Mouse (Mus musculus): ENCODE results near the gene Uchl3. TPM values are rescaled to one million over a fixed set of nuclear protein-coding genes. Genes with fewer than 3 reads are reported as not detected.
A peak's percentile ranks its signal among the peaks of the same experiment; 100 is the strongest.

Gene Uchl3
- polyA plus RNA-seq (2014; fragmentation: Nextera tagmentation; extraction: Ambion mirVana): 182 and 183 TPM in 2 replicates

GRCm38 (mm10) chr14:101653581-101654525 lies at the start of gene Uchl3:
TSS of gene Uchl3 (plus strand) at chr14:101653967.
- peak within 1 kb of the TSS; percentile 60 for H3K27ac ChIP-seq (ENCODE audit: low read depth, low read length)
- WGBS: under 1% methylated on average over 75 of the region's 81 CpGs

GRCm38 (mm10) chr14:101605843-101606242 lies 47.9 kb upstream of the Uchl3 start:
- Histone ChIP-seq H3K4me3 (ENCODE audit: low read depth, low read length) (no peak overlapping the region), H3K4me2 (replicated peaks; ENCODE audit: low read depth, low read length) (no peak overlapping the region), H3K9me3 (ENCODE audit: control insufficient read depth, low read length) (no peaks in the 10 kb centered on the region), H3K4me1 (replicated peaks; ENCODE audit: control insufficient read depth, insufficient read depth, low read length) (no peaks in the 10 kb centered on the region), H3K27ac (ENCODE audit: low read depth, low read length) (no peak overlapping the region), H3K9ac (ENCODE audit: low read depth, low read length) (no peak overlapping the region), H3K36me3 (ENCODE audit: control insufficient read depth, insufficient read depth, low read length) (no peaks in the 10 kb centered on the region), H3K27me3 (ENCODE audit: control insufficient read depth, insufficient read depth, low read length) (no peaks in the 10 kb centered on the region)
- 61% methylated on average over 2 of the region's 2 CpGs for WGBS
- ATAC-seq (ENCODE audit: low FRiP score) (no peak), DNase-seq (ENCODE audit: low spot score) (no peak)

More at GRCm38 (mm10) chr14:101653581-101654525, at the start of gene Uchl3:
- H3K36me3 ChIP-seq (ENCODE audit: control insufficient read depth, insufficient read depth, low read length): no peaks in the 10 kb centered on the region
- no peaks in the 10 kb centered on the region for H3K9me3 ChIP-seq (ENCODE audit: control insufficient read depth, low read length)
- peak within 1 kb of the TSS; percentile 95 for H3K4me3 ChIP-seq (ENCODE audit: low read depth, low read length)
- DNase-seq (ENCODE audit: low spot score) (peak; percentile 100), ATAC-seq (ENCODE audit: low FRiP score) (peak; percentile 94)
- H3K4me1 ChIP-seq (replicated peaks; ENCODE audit: control insufficient read depth, insufficient read depth, low read length): no peaks in the 10 kb centered on the region
- peak within 1 kb of the TSS; percentile 81 for H3K4me2 ChIP-seq (replicated peaks; ENCODE audit: low read depth, low read length)
- no peaks in the 10 kb centered on the region for H3K27me3 ChIP-seq (ENCODE audit: control insufficient read depth, insufficient read depth, low read length)
- peak within 1 kb of the TSS; percentile 84 for H3K9ac ChIP-seq (ENCODE audit: low read depth, low read length)

GRCm38 (mm10) chr14:101607631-101608518 lies 45.9 kb upstream of the Uchl3 start:
- Histone ChIP-seq H3K4me2 (replicated peaks; ENCODE audit: low read depth, low read length) (peak overlapping the region; percentile 90), H3K27me3 (ENCODE audit: control insufficient read depth, insufficient read depth, low read length) (no peaks in the 10 kb centered on the region), H3K27ac (ENCODE audit: low read depth, low read length) (no peak overlapping the region), H3K9me3 (ENCODE audit: control insufficient read depth, low read length) (no peaks in the 10 kb centered on the region), H3K4me1 (replicated peaks; ENCODE audit: control insufficient read depth, insufficient read depth, low read length) (no peaks in the 10 kb centered on the region), H3K36me3 (ENCODE audit: control insufficient read depth, insufficient read depth, low read length) (no peaks in the 10 kb centered on the region), H3K4me3 (ENCODE audit: low read depth, low read length) (peak overlapping the region; percentile 73), H3K9ac (ENCODE audit: low read depth, low read length) (peak overlapping the region; percentile 67)
- DNase-seq (ENCODE audit: low spot score) (peak; percentile 67), ATAC-seq (ENCODE audit: low FRiP score) (peak; percentile 69)
- under 1% methylated on average over 58 of the region's 62 CpGs for WGBS

- H3K4me3 ChIP-seq (ENCODE audit: low read depth, low read length): peak within 1 kb of the TSS; percentile 73
- H3K27ac ChIP-seq (ENCODE audit: low read depth, low read length): 0 out of 2 replicates have a peak within 1 kb of the TSS, but pooled peaks have one; percentile 20
- DNase-seq (ENCODE audit: low spot score) (peak; percentile 81), ATAC-seq (ENCODE audit: low FRiP score) (peak; percentile 86)
- H3K4me1 ChIP-seq (replicated peaks; ENCODE audit: control insufficient read depth, insufficient read depth, low read length): no peaks in the 10 kb centered on the region
- peak within 1 kb of the TSS; percentile 90 for H3K4me2 ChIP-seq (replicated peaks; ENCODE audit: low read depth, low read length)
- H3K9me3 ChIP-seq (ENCODE audit: control insufficient read depth, low read length): no peaks in the 10 kb centered on the region
- peak within 1 kb of the TSS; percentile 67 for H3K9ac ChIP-seq (ENCODE audit: low read depth, low read length)
- under 1% methylated on average over 61 of the region's 62 CpGs for WGBS
- no peaks in the 10 kb centered on the region for H3K36me3 ChIP-seq (ENCODE audit: control insufficient read depth, insufficient read depth, low read length)
- H3K27me3 ChIP-seq (ENCODE audit: control insufficient read depth, insufficient read depth, low read length): no peaks in the 10 kb centered on the region
These were observed 45.0 kb upstream of the Uchl3 start, which contains the start of gene Tbc1d4 for GRCm38 (mm10) chr14:101608519-101609368. TSS of gene Tbc1d4 (minus strand) at chr14:101609191.

- no peaks in the 10 kb centered on the region for H3K36me3 ChIP-seq (ENCODE audit: control insufficient read depth, insufficient read depth, low read length)
- H3K4me1 ChIP-seq (replicated peaks; ENCODE audit: control insufficient read depth, insufficient read depth, low read length): no peaks in the 10 kb centered on the region
- H3K27ac ChIP-seq (ENCODE audit: low read depth, low read length): no peak overlapping the region
- WGBS: 80% methylated on average over 10 of the region's 10 CpGs
- ATAC-seq (ENCODE audit: low FRiP score) (no peak), DNase-seq (ENCODE audit: low spot score) (no peak)
- no peaks in the 10 kb centered on the region for H3K27me3 ChIP-seq (ENCODE audit: control insufficient read depth, insufficient read depth, low read length)
- H3K9ac ChIP-seq (ENCODE audit: low read depth, low read length): no peak overlapping the region
- no peak overlapping the region for H3K4me2 ChIP-seq (replicated peaks; ENCODE audit: low read depth, low read length)
- no peak overlapping the region for H3K4me3 ChIP-seq (ENCODE audit: low read depth, low read length)
- no peaks in the 10 kb centered on the region for H3K9me3 ChIP-seq (ENCODE audit: control insufficient read depth, low read length)
These were observed 43.1 kb upstream of the Uchl3 start for GRCm38 (mm10) chr14:101610701-101611100.

- H3K4me1 ChIP-seq (replicated peaks; ENCODE audit: control insufficient read depth, insufficient read depth, low read length): no peaks in the 10 kb centered on the region
- H3K4me3 ChIP-seq (ENCODE audit: low read depth, low read length): no peak overlapping the region
- H3K36me3 ChIP-seq (ENCODE audit: control insufficient read depth, insufficient read depth, low read length): no peaks in the 10 kb centered on the region
- DNase-seq (ENCODE audit: low spot score) (no peak), ATAC-seq (ENCODE audit: low FRiP score) (no peak)
- no peaks in the 10 kb centered on the region for H3K27me3 ChIP-seq (ENCODE audit: control insufficient read depth, insufficient read depth, low read length)
- H3K9me3 ChIP-seq (ENCODE audit: control insufficient read depth, low read length): no peaks in the 10 kb centered on the region
- no peak overlapping the region for H3K4me2 ChIP-seq (replicated peaks; ENCODE audit: low read depth, low read length)
- 50% methylated on average over 1 of the region's 1 CpGs for WGBS
- no peak overlapping the region for H3K9ac ChIP-seq (ENCODE audit: low read depth, low read length)
- H3K27ac ChIP-seq (ENCODE audit: low read depth, low read length): no peak overlapping the region
These were observed 40.6 kb upstream of the Uchl3 start for GRCm38 (mm10) chr14:101613206-101613605.

GRCm38 (mm10) chr14:101616178-101616577 lies 37.6 kb upstream of the Uchl3 start:
- no peaks in the 10 kb centered on the region for H3K27me3 ChIP-seq (ENCODE audit: control insufficient read depth, insufficient read depth, low read length)
- no peaks in the 10 kb centered on the region for H3K9me3 ChIP-seq (ENCODE audit: control insufficient read depth, low read length)
- H3K4me1 ChIP-seq (replicated peaks; ENCODE audit: control insufficient read depth, insufficient read depth, low read length): no peaks in the 10 kb centered on the region
- 79% methylated on average over 9 of the region's 9 CpGs for WGBS
- ATAC-seq (ENCODE audit: low FRiP score): no peak
- DNase-seq (ENCODE audit: low spot score): no peak
- H3K36me3 ChIP-seq (ENCODE audit: control insufficient read depth, insufficient read depth, low read length): no peaks in the 10 kb centered on the region
- H3K4me2 ChIP-seq (replicated peaks; ENCODE audit: low read depth, low read length): no peak overlapping the region
- H3K9ac ChIP-seq (ENCODE audit: low read depth, low read length): no peak overlapping the region
- no peak overlapping the region for H3K27ac ChIP-seq (ENCODE audit: low read depth, low read length)
- H3K4me3 ChIP-seq (ENCODE audit: low read depth, low read length): no peak overlapping the region

- 89% methylated on average over 5 of the region's 5 CpGs for WGBS
- ATAC-seq (ENCODE audit: low FRiP score) (no peak), DNase-seq (ENCODE audit: low spot score) (no peak)
- Histone ChIP-seq H3K27me3 (ENCODE audit: control insufficient read depth, insufficient read depth, low read length) (no peaks in the 10 kb centered on the region), H3K4me1 (replicated peaks; ENCODE audit: control insufficient read depth, insufficient read depth, low read length) (no peaks in the 10 kb centered on the region), H3K9ac (ENCODE audit: low read depth, low read length) (no peak overlapping the region), H3K27ac (ENCODE audit: low read depth, low read length) (no peak overlapping the region), H3K9me3 (ENCODE audit: control insufficient read depth, low read length) (no peaks in the 10 kb centered on the region), H3K4me2 (replicated peaks; ENCODE audit: low read depth, low read length) (no peak overlapping the region), H3K4me3 (ENCODE audit: low read depth, low read length) (no peak overlapping the region), H3K36me3 (ENCODE audit: control insufficient read depth, insufficient read depth, low read length) (no peaks in the 10 kb centered on the region)
These were observed 36.1 kb upstream of the Uchl3 start for GRCm38 (mm10) chr14:101617680-101618079.
